Mouse (Mus musculus) heart, embryonic 13.5 days (tissue): ENCODE results near the gene Olfr305. TPM values are rescaled to one million over a fixed set of nuclear protein-coding genes. Genes with fewer than 3 reads are reported as not detected.

Experiments used
- polyA plus RNA-seq: library from polyadenylated mRNA; unstranded; fragments of >200 nt; fragmentation: Nextera tagmentation; extraction: Ambion mirVana; gene quantifications from 2 replicates; pipeline ENCODE4 v1.2.1, GENCODE M21; 2015

Gene Olfr305
- polyA plus RNA-seq, 1 experiment from 2014 or later, result not detected

Other genes with a start within 250 kb of the Olfr305 start
- gene Vmn2r75, start 195.2 kb downstream of the Olfr305 start, polyA plus RNA-seq, result not detected in 2 replicates
- gene Vmn2r76, start 120.6 kb downstream of the Olfr305 start, polyA plus RNA-seq, result not detected in 2 replicates
- gene Olfr310, start 89.8 kb downstream of the Olfr305 start, polyA plus RNA-seq, result not detected in 2 replicates
- gene Olfr309, start 53.2 kb downstream of the Olfr305 start, polyA plus RNA-seq, result not detected in 2 replicates
- gene Olfr308, start 41.3 kb downstream of the Olfr305 start, polyA plus RNA-seq, result not detected in 2 replicates
- not detected in 2 replicates for gene Olfr307, start 29.3 kb downstream of the Olfr305 start, polyA plus RNA-seq
- not detected in 2 replicates for gene Olfr304, start 19.7 kb upstream of the Olfr305 start, polyA plus RNA-seq
- gene Olfr303, start 30.9 kb upstream of the Olfr305 start, polyA plus RNA-seq, result not detected in 2 replicates
- not detected in 2 replicates for gene Olfr301, start 36.9 kb upstream of the Olfr305 start, polyA plus RNA-seq
- not detected in 2 replicates for gene Olfr299, start 93.0 kb upstream of the Olfr305 start, polyA plus RNA-seq
- gene Olfr298, start 125.6 kb upstream of the Olfr305 start, polyA plus RNA-seq, result not detected in 2 replicates
- not detected in 2 replicates for gene Olfr297, start 153.0 kb upstream of the Olfr305 start, polyA plus RNA-seq
- not detected in 2 replicates for gene Olfr295, start 216.9 kb upstream of the Olfr305 start, polyA plus RNA-seq
- not detected in 2 replicates for gene Olfr294, start 249.7 kb upstream of the Olfr305 start, polyA plus RNA-seq